Mouse (Mus musculus) lung, postnatal 0 days (tissue): ENCODE results near the gene Tex12.

Source experiments
- CTCF ChIP-seq: IDR thresholded peaks from 2 replicates; pipeline ENCODE4 v1.5.1; 2016; ENCODE audit warnings: antibody characterized with exemption, mild to moderate bottlenecking
- EP300 ChIP-seq: IDR thresholded peaks from 2 replicates; pipeline ENCODE4 v1.6.1; 2016; ENCODE audit warnings: antibody characterized with exemption, mild to moderate bottlenecking, control low read depth

- TF ChIP-seq CTCF (no peak), EP300 (no peak)
Observed at GRCm38 (mm10) chr9:50533791-50534190, 27.3 kb downstream of the Tex12 start.
